Mouse (Mus musculus): ENCODE results near the gene Nab1.

- TF ChIP-seq CTCF (IDR thresholded peaks at IDR 0.05; ENCODE audit: borderline replicate concordance, control insufficient read depth, extremely low read depth, insufficient read depth, low read length, poor library complexity) (no peak), POLR2A (IDR thresholded peaks at IDR 0.05; ENCODE audit: control insufficient read depth, extremely low read depth, insufficient read depth, low read length, poor library complexity) (no peak)
Observed at GRCm38 (mm10) chr1:52511788-52512425, 11.4 kb upstream of the Nab1 start.

Data from thymus, adult 2 months (tissue).